In genomic region chr9:119706700-119707099, GRCm38 (mm10) we compare ENCODE assay signal across 9 mouse cellular contexts. TPM values are rescaled to one million over a fixed set of nuclear protein-coding genes. Genes with fewer than 3 reads are reported as not detected.
A peak's percentile ranks its signal among the peaks of the same experiment; 100 is the strongest.
DNase-seq lines count a peak whose midpoint lies in the region; ATAC-seq lines count a peak whose summit lies in the region.
"Had no signal": no experiment of that assay in that cellular context is flagged by ENCODE, and none has a peak within 500 bp of the region (broad histone marks: within the 10 kb centered on the region; RNA-seq: fewer than 3 reads in every experiment).

No protein-coding gene starts in this region.

- H3K4me3 ChIP-seq in neural tube, embryonic 15.5 days (replicated peaks), result no peak overlapping the region
- no peak overlapping the region for H3K4me3 ChIP-seq in heart, embryonic 12.5 days
- H3K4me3 ChIP-seq: liver, embryonic 15.5 days had no signal

- no peaks in the 10 kb centered on the region for H3K27me3 ChIP-seq in neural tube, embryonic 15.5 days (replicated peaks)
- H3K27me3 ChIP-seq in heart, embryonic 12.5 days (replicated peaks), result 0 out of 2 replicates have a peak, but pooled peaks cover 2% of the 10 kb centered on the region
- H3K27me3 ChIP-seq: liver, embryonic 15.5 days had no signal

- no peak overlapping the region for H3K27ac ChIP-seq in neural tube, embryonic 15.5 days (replicated peaks)
- H3K27ac ChIP-seq in heart, embryonic 12.5 days (ENCODE audit: poor library complexity, severe bottlenecking), result no peak overlapping the region
- H3K27ac ChIP-seq: liver, embryonic 15.5 days had no signal

- 16% methylated on average over 6 of the region's 6 CpGs for WGBS in neural tube, embryonic 15.5 days
- 13% methylated on average over 6 of the region's 6 CpGs for WGBS in heart, embryonic 12.5 days

- no peaks in the 10 kb centered on the region for H3K9me3 ChIP-seq in neural tube, embryonic 15.5 days (replicated peaks)
- H3K9me3 ChIP-seq in heart, embryonic 12.5 days (replicated peaks), result no peaks in the 10 kb centered on the region
- H3K9me3 ChIP-seq: liver, embryonic 15.5 days had no signal

- peak; percentile 72 for DNase-seq in neural tube, embryonic 10.5 days (ENCODE audit: extremely low spot score, low spot score)
- DNase-seq in adrenal gland, postnatal 14 days, result peak; percentile 89
- DNase-seq in kidney, postnatal 4 days, result peak; percentile 94 to 95
- peak; percentile 81 for DNase-seq in ovary, postnatal 36 days (ENCODE audit: low spot score)
- no peak for DNase-seq in left cerebral cortex, adult 11 months (ENCODE audit: low spot score)

- no peak overlapping the region for H3K4me2 ChIP-seq in neural tube, embryonic 15.5 days
- no peak overlapping the region for H3K4me2 ChIP-seq in heart, embryonic 12.5 days
- H3K4me2 ChIP-seq: liver, embryonic 15.5 days had no signal

- H3K36me3 ChIP-seq in neural tube, embryonic 15.5 days, result no peaks in the 10 kb centered on the region
- H3K36me3 ChIP-seq in heart, embryonic 12.5 days, result no peaks in the 10 kb centered on the region
- H3K36me3 ChIP-seq: liver, embryonic 15.5 days had no signal

- no peaks in the 10 kb centered on the region for H3K4me1 ChIP-seq in neural tube, embryonic 15.5 days
- H3K4me1 ChIP-seq in heart, embryonic 12.5 days (replicated peaks), result no peaks in the 10 kb centered on the region
- H3K4me1 ChIP-seq: liver, embryonic 15.5 days had no signal

- ATAC-seq in neural tube, embryonic 15.5 days (ENCODE audit: low FRiP score), result no peak
- ATAC-seq in heart, embryonic 12.5 days (ENCODE audit: insufficient number of reproducible peaks, low FRiP score), result 0 out of 2 replicates have a peak, but pooled peaks have one; percentile 48
- ATAC-seq in cerebellum, adult (ENCODE audit: insufficient number of reproducible peaks, low FRiP score, low TSS enrichment), result no peak

- no peak overlapping the region for H3K9ac ChIP-seq in neural tube, embryonic 15.5 days (replicated peaks)
- H3K9ac ChIP-seq in heart, embryonic 12.5 days, result no peak overlapping the region
- H3K9ac ChIP-seq: liver, embryonic 15.5 days had no signal

RNA-seq across cellular contexts. Expression of gene Scn10a, which starts 12.4 kb away (rescaled TPM):
- polyA plus RNA-seq in neural tube, embryonic 15.5 days (2015; fragmentation: Nextera tagmentation; extraction: Ambion mirVana), result 4.1 and 4.6 TPM in 2 replicates
- not detected in 2 replicates for total RNA-seq in adrenal gland, postnatal 14 days (2021)
- 0.86 and 1.1 TPM in 2 replicates for polyA plus RNA-seq in heart, embryonic 12.5 days (2016; fragmentation: Nextera tagmentation; extraction: Ambion mirVana)
